Mouse (Mus musculus): ENCODE measurements at regions not wholly inside any gene's neighbourhood (a gene's known extent, or its start where the extent isn't known, plus 50 kb on each side); places are given as distances from the start of the nearest gene placed in this dataset.

DNA sequence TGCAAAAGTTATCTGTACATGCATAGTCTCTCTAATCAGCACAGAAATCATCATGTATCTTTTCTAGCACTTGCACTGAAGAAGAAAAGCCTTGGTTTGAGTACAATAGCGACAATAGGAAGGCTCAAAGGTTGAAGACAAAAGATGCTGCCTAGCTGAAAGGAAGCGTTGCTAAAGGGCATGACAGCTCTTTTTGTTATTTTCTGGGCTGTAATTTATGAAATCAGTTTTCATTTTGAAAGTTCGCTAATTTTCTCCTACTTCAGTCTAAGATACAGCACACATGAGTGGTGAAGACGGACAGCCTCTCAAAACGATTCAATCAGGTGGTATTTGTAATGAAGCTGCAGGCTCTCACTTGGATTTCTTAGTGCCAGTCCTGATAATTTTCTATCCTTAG, 124.4 kb upstream of the Zfp352 start:
- DNase-seq = no peak

DNA sequence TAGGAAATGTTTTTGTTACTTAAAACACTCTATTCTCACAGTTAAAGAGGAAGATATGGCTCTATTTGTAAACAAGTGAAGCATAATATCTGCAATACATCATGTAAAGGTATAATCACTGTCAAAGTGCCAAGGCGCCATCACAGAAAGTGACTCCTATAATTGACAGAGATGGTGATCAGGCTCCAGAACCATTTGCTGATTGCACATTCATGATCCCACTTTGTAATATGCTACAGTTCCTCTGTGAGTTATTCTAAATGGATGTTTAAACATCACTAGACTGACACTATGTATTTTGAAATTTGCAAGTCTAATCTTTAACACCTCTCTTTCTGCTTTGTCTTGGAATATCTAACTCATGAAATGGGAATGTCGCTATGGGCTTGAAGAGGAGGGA, 109.8 kb upstream of the Zfp352 start:
- DNase-seq = no peak

DNA sequence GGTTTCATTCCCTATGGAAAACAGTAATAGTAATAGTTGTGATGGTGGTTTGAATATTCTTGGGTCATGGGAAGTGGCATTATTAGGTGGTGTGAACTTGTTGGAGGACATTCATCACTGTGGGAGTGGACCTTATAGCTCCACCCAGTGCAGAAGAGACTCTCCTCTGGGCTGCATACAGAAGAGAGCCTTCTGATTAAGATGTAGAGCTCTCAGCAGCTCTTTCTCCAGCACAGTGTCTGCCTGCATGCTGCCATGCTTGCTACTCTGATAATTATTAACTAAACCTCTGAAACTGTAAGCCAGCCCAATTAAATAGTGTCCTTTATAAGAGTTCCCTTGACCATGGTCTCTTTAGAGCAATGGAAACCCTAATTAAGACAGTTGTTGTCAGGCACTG, 92.7 kb upstream of the Zfp352 start:
- no peak for DNase-seq

DNA sequence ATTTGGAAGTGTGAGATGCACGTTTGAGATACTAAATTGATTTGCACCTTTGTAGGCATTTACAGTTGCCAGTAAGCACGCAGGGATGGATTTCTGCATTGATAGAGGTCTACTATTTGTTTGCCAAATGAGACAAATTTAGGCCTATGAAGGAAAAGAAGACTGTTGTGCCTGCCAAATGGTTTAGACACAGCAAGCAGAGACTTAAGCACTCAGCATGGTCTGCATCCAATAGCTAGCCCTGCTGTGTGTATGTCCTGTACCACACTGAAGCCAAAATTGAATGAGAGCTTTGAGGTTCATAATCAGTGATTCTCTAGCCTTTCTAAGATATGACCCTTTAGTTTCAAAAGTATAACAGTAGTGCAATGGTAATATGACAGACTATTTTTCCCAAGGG, 74.5 kb upstream of the Zfp352 start:
- DNase-seq = peak; percentile 36 to 54
